Mouse (Mus musculus): ENCODE data around the gene Abi3bp.

Gene Abi3bp

DNA sequence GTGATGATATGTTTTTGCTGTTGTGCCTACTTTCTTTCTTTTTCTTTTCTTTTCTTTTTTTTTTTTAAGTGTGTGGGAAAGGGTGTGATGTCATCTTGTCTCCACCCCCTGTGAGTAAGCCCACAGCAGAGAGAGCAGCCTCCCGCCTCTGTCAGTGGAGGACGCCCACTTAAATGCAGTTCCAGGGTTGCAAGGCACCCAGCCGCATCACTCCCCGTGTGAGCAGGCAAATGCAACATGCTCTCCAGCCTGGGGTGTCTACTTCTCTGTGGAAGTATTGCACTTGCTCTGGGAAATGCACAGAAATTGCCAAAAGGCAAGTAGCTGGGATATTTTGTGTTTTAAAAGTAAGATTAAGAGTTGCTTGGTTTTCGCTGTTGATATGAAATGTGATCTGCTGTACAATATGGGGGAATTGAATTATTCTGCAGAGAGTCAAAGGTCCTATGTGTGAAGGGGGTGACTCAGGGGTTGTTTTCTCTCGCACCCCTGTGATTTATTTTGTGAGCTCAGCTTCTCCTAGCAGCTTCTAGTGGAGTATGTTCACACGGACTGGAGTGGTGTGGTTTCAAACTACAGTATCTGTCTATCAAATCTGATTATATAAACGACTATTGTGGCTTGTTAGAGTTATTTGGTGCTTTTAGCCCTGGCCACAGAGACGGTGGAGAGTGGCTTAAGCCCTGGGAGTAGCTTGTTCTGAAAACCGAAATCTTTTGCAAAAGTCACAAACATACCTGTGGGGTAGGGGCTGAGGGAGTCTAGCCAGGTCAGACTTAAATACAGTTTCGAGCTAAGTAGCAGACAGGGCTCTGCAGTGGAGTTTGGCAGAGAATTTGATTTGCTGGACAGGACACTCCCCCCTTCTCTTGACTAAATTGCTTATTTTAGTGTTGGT is at the start of gene Abi3bp:
Gene Abi3bp, plus strand, starts transcription at position 202 of the 898 bp plus-strand sequence.
- DNase-seq (ENCODE audit: low read depth) = no peak

DNA sequence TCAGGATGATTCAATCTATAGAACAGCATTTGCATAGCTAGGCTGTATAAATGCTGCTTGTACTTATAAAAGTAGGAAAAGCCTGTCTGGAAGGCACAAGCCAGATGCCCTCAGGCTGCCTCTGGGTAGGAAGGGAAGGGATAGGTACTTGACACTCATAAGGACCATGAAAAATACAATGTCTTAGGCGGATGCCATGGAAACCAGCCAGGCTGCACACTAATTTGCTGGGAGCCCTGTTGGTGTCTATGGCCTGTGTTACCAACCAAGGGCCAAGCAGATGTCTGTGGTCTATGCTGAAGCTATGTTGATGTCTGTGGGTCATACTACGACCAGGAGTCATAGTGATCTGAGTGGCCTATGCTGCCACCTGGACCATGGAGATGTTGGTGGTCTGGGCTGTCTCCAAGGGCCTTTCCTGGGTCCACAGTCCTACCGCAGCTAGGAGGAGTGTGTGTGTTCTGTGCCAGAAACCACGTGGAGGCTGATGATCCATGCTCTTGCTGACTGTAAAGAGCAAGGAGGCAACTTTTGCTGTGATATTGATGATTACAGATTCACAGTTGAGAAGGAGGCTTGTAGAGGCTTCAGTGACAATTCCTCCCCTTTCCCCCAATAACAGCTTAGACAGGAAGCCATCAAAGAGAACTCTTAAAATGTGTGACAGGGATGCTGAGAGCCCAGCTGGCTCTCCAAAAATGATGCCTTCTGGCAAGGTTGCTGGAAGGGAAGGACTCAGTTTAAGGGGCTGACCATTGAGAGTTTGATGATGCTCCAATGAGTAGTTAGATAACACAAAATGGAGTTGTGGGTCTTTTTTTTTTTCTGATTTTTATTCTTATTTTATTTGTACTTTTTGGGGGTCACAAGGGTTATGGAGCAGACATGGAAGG is 42.1 kb upstream of the Abi3bp start:
- DNase-seq (ENCODE audit: low read depth) = no peak

DNA sequence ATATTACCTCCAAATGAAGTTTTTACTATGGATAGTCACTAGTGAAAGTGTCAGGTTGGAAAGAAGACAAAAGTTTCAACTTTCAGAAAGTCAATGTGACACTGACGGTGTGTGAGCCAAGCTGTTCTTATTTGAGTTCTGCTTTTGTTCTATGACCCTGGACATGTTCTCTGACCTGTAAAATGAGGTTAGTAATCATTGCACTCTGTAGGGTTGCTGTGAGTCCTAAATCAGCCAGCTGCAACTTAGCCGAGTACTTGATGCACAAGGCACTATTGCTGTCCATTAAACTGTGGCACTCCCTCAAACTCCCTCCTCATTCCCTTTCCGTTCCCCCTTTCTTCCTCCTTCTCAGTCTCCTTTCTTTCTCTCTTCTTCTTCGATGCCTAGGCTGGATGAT is 37.4 kb upstream of the Abi3bp start:
- no peak for DNase-seq (ENCODE audit: low read depth)

DNA sequence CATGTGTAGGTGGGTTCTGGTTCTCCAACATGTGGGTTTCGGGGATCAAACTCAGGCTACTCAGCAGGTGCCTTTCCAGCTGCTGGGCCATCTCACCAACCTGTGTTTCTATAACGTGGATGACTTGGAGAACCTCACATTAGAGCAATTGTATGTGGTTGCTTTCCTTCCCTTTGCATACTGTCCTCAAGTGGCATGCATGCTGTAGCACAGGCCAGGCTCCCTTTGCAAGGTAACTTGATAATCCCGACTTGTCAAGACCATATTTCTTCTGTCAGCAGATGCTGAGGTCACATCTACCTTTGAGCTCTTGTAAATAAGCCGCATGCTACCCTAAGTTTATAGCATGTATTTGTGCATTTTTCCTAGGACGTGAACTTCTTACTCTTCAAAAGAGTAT is 36.6 kb upstream of the Abi3bp start:
- no peak for DNase-seq (ENCODE audit: low read depth)

DNA sequence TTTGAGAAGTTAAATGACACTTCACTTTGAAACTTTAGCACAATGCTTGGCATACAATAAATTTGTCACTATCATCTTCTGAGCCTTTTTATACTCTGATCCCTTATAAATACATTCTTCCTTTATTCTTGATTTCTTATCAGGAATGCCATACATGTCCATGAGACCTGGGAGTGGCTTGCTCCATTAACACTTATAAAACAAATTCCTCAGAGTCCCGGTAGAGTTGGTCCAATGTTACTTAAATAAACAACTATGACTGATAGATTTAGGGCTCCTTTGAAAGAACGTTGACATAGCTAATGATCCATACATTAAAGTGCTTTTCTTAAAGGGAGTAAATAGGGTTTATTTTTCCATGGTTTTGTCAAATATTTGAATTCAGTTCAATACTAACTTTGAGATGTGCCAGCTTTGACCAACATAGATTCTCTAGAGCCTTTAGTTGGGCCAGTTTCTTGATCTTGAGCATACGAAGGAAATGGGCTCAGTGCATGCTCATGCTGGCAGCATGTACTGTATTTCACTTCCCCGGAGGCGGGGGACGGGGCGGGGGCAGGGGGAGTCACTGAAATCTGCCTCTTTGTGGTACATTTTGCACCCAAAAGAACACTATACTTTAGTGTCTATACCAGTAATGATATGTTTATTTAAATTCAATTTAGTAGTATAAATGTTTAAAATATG is 35.9 kb upstream of the Abi3bp start:
- DNase-seq (ENCODE audit: low read depth) = no peak

DNA sequence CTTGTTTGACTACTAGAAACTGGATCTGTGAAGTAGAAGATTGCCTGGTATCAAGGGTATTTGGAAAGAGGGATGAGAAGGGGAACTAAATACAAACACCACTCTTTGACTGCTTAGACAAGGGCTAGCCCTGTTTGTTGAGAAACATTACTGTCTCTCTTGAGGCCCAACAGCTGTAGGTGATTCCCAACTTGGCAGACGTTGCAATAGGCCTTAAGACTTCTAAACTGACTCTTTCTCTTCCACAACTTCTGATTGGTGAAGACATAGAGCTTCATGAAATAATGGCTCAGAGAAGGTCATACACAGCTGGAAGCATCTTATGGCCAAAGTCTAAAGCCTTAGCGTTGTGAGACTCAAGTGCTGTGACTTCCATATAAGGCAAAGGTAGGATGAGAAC is 26.2 kb upstream of the Abi3bp start:
- no peak for DNase-seq (ENCODE audit: low read depth)

DNA sequence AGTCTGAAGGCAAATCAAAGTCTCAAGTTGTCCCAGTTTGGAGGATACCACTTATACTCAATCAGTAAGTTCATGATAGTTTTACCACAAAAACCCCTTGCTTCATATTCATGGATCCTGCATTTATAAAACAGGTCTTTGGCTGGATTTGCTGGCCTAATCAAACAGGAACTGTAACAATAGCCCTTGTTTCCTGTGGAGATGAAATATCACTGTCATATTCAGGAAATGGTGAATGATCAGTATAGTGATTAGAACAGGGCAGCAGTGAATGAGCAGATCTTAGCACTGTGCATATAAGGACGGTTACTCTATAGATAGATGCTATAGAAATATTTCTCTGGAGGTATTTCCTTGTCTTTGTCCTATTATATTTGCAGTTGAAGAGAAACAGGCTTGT is 25.8 kb upstream of the Abi3bp start:
- DNase-seq (ENCODE audit: low read depth) = no peak

DNA sequence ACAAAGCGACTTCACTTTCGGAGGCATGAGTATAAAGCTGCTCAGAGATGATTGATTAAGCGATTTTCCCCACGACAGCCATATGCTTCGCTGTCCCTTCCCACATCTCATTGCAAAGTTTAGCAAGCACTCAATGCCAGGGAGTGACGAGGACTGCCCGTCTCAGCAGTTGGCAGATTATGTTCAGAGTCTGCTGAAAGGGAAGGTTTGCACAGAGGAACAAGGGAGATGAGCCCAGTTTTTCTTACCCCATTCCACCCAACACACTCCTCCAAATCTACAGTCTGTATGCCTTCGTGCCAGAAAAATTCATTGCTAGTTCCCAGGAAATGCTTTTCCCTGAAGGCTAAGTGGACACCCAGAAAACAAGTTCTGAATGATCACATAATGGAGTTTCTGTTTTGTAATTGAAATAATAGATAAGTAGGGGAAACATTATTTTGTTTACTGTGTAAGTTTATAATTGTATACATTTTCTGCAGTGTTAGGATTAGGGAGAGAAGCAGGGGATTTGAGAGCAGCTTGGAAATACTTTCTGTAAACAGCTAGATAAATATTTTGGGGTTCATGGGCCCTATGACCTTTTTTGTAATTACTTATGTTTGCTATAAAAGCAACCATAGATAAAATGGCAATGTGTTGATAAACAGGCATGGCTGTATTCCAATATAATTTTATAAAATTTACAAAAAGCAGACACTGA is 19.5 kb upstream of the Abi3bp start:
- DNase-seq (ENCODE audit: low read depth) = no peak

DNA sequence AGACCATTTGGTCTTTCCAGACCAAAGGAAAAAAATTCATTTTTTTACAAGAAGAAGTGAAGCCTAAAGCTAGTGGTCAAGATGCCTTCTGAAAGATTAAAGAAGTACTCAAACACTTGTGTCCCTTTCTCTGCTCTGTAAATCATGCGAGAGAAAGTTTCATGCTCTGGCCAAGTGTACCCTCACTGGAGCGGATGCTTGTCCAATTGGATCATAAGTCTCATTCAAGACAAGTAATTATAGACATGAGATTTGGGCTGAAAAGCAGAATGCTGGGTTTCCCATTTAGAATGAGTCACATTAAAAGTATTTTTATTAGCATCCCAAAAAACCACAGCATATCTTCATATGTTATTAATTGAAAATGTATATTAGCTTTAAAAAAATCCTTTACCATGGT is 4.5 kb upstream of the Abi3bp start:
- no peak for DNase-seq (ENCODE audit: low read depth)

DNA sequence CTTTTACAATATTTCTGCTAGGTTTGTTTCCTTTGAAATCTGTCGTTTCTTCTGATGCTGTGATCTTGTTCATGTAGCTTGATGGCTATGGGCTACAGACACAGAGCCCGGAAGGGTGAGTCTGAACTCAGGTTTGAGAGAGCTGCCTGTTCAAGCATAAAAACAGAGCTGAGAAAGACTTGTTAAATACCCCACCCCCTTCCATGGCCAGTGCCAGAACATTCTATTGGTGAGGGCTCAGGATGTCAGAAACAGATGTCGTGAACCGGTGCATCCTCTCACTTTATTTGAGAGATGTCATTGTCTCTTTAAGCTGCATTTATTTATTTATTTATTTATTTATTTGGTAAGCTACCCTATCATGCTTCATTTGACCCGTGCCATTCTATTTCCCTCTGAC is 2.0 kb upstream of the Abi3bp start:
- DNase-seq (ENCODE audit: low read depth) = no peak

DNA sequence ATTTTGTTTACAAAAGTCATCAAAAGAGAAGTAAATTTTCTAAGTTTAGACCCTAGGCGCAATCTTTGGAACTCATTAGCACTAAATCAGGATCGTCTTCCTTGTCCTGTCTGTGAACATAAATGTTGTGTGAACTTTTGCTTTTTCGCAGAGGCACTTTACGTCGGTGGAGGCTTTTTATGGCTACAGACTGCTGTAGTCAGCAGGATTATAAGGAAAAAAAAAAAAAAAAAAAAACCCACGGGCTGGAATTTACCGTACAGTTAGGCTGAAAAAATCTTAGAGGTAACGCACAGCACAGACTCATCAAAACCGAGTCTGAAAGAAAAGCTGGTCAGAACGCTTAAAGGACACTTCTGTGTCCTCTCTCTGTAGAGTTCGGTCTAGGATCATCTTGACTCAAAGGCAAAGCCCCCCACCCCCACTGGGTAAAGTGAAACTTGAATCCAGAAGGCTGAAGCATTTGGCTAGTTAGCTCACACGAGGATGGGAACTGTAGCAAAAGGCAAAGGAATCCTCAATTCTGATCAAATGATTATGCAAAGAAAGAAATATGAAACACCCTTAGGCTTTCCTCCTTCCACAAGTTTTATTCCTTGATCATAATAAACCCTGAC is 1.0 kb downstream of the Abi3bp start:
- no peak for DNase-seq (ENCODE audit: low read depth)

DNA sequence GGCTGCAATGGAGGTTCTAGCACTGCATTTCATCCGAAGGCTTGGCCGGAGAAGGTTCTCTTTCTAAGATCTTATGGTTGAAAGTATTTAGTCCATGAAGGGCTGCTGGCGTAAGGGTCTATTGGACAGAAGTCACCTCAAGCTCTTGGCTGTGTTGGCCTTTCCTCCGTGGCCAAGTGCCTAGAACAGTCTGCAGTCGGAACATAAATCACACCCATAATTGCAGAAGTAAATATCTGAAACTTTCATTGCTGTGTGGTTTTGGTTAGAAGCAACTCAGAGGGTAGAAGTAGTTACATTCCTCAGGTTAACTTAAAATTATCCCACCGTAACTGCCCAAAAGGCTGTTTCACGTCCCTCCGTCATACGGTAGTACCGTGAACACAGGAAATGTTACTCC is 5.8 kb downstream of the Abi3bp start:
- DNase-seq (ENCODE audit: low read depth) = no peak

DNA sequence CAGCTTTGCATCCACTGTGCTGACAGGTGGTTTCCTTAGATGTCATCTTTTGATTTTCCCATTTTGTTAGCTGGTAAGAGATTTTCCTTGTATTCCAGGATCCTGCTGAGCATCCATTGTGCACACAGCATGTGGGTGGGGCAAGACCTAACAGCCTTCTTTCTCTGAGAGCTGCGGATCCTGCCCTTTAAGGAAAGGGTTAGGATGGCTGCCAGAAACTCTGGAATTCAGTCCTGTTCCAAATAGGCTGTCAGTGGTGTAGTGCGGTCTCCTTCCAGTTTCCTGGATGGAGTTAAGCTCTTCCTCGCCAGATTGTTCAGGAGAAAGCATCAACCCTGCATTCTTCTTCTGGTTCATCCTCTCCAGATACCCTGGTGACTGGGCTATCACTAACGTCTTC is 8.8 kb downstream of the Abi3bp start:
- no peak for DNase-seq (ENCODE audit: low read depth)

DNA sequence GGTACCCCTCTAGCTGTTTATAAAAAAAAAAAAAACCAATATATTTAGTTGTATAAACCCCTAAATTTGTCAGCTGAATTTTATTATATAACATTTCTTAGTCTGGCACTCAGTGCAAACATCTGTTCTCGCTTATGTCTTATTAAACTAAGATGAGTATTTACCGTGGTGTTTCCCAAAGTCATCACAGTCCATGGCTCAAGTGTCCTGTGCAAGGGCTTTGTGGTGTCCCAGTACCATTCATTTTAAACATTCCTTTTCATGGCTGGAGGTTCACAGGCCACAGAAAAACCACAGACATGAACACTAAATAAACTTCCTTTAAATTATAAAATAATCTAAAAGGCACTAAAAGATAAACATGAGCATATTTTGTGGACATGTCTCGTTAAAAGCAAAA is 13.2 kb downstream of the Abi3bp start:
- DNase-seq (ENCODE audit: low read depth) = no peak

DNA sequence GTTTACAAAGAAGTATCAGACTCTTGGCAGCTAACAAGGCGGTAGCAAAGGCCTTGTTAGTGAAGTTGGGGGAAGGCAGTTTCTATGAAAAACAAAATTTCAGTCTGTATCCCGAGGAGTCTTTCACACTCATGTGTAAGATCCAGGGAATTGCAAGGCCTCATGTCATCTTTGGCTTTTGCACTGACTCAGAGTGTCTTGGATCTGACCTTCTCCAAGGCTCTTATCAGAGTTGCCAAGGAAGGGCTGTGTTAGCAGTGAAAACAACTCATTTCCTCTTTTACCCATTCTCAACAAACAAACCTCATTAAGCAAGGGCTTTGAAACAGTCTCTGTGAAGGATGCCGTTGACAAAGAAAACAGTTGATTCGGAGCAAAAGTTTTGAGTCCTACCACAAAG is 17.6 kb downstream of the Abi3bp start:
- no peak for DNase-seq (ENCODE audit: low read depth)

DNA sequence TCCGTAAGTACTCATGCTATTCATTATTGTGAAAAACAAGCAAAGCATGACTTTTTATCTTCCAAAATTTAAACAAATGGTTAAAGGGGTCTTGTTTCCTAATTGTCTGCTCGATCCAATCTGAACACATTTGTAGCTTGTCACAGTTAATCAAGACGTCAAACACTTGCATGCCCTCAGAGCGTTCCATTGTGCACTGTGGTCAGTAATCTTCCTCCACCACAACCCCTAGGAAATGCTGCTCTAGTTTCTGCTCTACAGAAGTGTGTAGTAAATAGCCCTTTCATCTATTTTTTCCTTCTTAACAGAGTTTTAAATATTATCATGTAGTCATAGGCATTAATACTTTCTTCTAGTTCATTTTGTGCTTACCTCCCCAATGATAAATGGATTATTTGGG is 19.1 kb downstream of the Abi3bp start:
- no peak for DNase-seq (ENCODE audit: low read depth)

DNA sequence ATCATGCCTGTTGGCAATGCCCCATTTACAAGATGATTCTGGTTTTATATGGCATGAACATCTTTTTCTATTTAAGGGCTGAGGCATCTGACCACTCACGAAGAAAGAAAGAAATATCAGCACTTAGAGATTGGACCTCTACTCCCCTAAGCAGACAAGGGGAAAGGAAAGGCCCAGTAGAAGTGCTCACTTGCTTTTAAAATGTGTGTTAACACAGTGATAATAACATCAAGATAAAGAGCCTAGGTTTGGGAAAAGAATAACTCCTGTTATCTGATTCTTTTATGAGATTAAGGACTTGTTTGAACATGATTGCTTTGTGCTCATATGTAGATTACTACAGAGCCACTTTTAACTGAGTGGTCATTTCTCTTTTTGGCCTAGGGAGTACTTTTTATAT is 21.0 kb downstream of the Abi3bp start:
- no peak for DNase-seq (ENCODE audit: low read depth)

DNA sequence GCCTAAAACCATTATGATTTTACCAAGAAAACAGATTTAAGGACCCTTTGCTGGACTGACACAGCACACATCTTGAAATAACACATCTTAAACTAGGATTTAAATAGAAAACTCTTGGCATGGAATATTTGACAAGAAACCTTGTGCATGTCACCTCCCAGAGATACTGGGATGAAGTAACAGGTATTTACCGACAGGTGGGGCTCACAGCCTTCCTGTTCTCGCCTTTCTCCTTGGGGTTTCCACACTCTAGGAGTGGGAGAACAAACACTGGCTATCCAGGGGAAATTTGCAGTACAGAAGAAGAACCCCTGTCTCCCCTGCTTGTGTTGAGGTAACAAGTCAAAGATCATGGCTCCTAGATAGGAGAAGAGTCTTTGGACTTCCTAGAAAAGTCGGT is 22.8 kb downstream of the Abi3bp start:
- no peak for DNase-seq (ENCODE audit: low read depth)

DNA sequence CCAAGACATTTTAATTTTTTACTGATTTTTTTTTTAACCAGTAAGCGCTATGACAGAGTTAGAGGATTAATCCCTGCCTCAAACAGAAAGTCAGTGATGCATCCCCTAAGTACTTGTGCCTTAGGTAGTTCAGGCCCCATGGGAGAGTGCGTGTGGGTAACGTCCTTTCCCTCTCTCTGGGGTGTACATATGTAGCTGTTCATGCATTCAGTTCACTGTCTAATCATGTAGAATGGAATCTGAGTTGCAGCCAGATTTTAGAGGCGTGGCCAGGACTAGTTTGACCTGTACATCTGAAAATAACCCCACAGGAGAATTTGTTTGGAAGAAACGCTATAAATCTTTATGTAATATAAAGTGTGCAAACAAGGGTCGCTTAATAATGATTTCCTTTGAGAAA is 23.4 kb downstream of the Abi3bp start:
- no peak for DNase-seq (ENCODE audit: low read depth)

DNA sequence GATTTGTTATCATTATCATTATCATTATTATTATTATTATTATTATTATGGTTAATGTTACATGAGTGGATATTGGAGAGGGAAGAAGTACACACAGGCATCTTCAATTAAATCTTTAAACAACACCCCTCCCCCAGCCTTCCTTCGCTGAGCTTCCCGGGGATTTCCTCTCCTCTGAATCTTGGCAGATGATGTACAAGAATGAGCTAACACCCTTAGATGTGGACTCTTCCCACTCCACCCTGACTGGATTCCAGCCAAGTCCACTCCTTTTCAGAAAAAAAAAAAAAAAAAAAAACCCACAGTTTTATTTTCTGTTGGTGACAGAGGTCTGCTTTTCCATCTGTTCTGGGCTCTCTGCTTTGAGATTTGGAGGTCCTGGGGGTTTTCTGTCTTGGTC is 23.8 kb downstream of the Abi3bp start:
- DNase-seq (ENCODE audit: low read depth) = no peak

DNA sequence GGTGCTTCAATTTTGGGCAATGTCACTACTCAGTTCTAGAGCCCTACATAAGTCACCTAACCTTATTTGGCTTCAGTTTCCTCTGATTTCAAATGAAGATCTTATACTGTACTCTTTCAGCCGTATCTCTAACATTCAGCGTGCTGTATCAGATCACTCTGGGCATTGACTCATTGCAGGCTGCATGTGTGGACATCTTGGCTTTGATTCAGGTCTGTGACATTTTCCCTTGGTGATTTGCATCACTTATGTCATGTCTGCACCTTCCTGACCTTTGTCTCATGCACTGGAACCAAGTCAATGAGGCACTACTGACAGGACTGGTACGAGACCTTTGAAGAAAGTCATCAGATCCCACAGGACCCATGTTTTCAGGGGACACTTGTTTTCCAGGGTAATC is 24.5 kb downstream of the Abi3bp start:
- no peak for DNase-seq (ENCODE audit: low read depth)

DNA sequence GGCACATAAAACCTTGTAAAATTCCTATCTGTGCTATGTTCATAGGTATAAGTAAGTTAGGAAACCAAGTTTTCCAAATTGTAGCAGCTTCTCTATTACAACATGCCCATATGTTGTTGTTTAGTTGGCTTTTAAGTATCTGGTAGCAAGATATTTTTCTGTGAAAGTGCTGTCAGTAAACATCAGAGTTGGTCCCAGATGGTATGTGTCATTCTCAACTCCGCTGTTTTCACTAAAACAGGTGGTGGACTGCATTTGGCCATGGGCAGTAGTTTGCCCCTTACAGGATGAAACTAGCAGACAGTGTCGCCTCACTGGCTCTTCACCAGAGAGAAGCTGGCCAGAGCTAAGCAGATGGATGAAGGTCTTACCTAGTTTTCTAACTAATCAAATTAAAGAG is 26.3 kb downstream of the Abi3bp start:
- no peak for DNase-seq (ENCODE audit: low read depth)
